Mouse (Mus musculus): Measurements from ENCODE around the gene Sohlh2. TPM values are rescaled to one million over a fixed set of nuclear protein-coding genes. Genes with fewer than 3 reads are reported as not detected.
"Not testable (repeated sequence)": the region's sequence is repeated elsewhere in the genome, so short reads cannot be mapped to it uniquely, and the experiment has no call there.

Sohlh2 gene
- polyA plus RNA-seq, 1 experiment from 2014 or later, result not detected

- Histone ChIP-seq H3K9me3 (no peaks in the 10 kb centered on the region), H3K4me3 (no peak overlapping the region), H3K4me1 (peaks cover 8% of the 10 kb centered on the region; the same call in 1 of the 2 replicates), H3K27me3 (0 out of 2 replicates have a peak, but pooled peaks cover 4% of the 10 kb centered on the region), H3K4me2 (replicated peaks) (no peak overlapping the region), H3K27ac (replicated peaks) (peak overlapping the region; percentile 64), H3K9ac (replicated peaks) (no peak overlapping the region), H3K36me3 (no peaks in the 10 kb centered on the region)
- 51% methylated on average over 7 of the region's 7 CpGs for WGBS
- ATAC-seq (ENCODE audit: low FRiP score, low read depth), result peak; percentile 70
Measured at GRCm38 (mm10) chr3:55161144-55161543, 20.7 kb upstream of the Sohlh2 start.

- H3K27me3 ChIP-seq, result 0 out of 2 replicates have a peak, but pooled peaks cover 4% of the 10 kb centered on the region
- peaks cover 4% of the 10 kb centered on the region; the same call in 1 of the 2 replicates for H3K4me1 ChIP-seq
- 78% methylated on average over 4 of the region's 4 CpGs for WGBS
- no peak overlapping the region for H3K27ac ChIP-seq (replicated peaks)
- no peak for ATAC-seq (ENCODE audit: low FRiP score, low read depth)
- no peaks in the 10 kb centered on the region for H3K36me3 ChIP-seq
- H3K9me3 ChIP-seq, result no peaks in the 10 kb centered on the region
- no peak overlapping the region for H3K4me3 ChIP-seq
- H3K4me2 ChIP-seq (replicated peaks), result no peak overlapping the region
- no peak overlapping the region for H3K9ac ChIP-seq (replicated peaks)
Measured at GRCm38 (mm10) chr3:55163510-55163909, 18.3 kb upstream of the Sohlh2 start.

- no peak overlapping the region for H3K4me2 ChIP-seq (replicated peaks)
- no peaks in the 10 kb centered on the region for H3K27me3 ChIP-seq
- H3K36me3 ChIP-seq, result no peaks in the 10 kb centered on the region
- WGBS, result 81% methylated on average over 3 of the region's 3 CpGs
- no peak overlapping the region for H3K27ac ChIP-seq (replicated peaks)
- no peak overlapping the region for H3K4me3 ChIP-seq
- no peaks in the 10 kb centered on the region for H3K9me3 ChIP-seq
- H3K4me1 ChIP-seq, result no peaks in the 10 kb centered on the region
- no peak overlapping the region for H3K9ac ChIP-seq (replicated peaks)
- ATAC-seq (ENCODE audit: low FRiP score, low read depth), result no peak
Measured at GRCm38 (mm10) chr3:55172478-55172877, 9.3 kb upstream of the Sohlh2 start.

- 54% methylated on average over 6 of the region's 6 CpGs for WGBS
Measured at GRCm38 (mm10) chr3:55177271-55177670, 4.6 kb upstream of the Sohlh2 start.

GRCm38 (mm10) chr3:55191668-55192067, 9.8 kb downstream of the Sohlh2 start:
- Histone ChIP-seq H3K27ac (replicated peaks) (no peak overlapping the region), H3K9ac (replicated peaks) (no peak overlapping the region), H3K4me3 (no peak overlapping the region), H3K27me3 (no peaks in the 10 kb centered on the region), H3K36me3 (no peaks in the 10 kb centered on the region), H3K4me2 (replicated peaks) (no peak overlapping the region), H3K9me3 (no peaks in the 10 kb centered on the region), H3K4me1 (no peaks in the 10 kb centered on the region)
- ATAC-seq (ENCODE audit: low FRiP score, low read depth), result no peak
- 91% methylated on average over 4 of the region's 4 CpGs for WGBS

More at GRCm38 (mm10) chr3:55177271-55177670, 4.6 kb upstream of the Sohlh2 start:
- H3K9me3 ChIP-seq, result no peaks in the 10 kb centered on the region
- no peaks in the 10 kb centered on the region; the same call in 1 of the 2 replicates for H3K4me1 ChIP-seq
- no peak overlapping the region for H3K27ac ChIP-seq (replicated peaks)
- H3K9ac ChIP-seq (replicated peaks), result no peak overlapping the region
- ATAC-seq (ENCODE audit: low FRiP score, low read depth), result no peak
- no peaks in the 10 kb centered on the region for H3K27me3 ChIP-seq
- no peaks in the 10 kb centered on the region for H3K36me3 ChIP-seq
- no peak overlapping the region for H3K4me2 ChIP-seq (replicated peaks)
- no peak overlapping the region for H3K4me3 ChIP-seq

- Histone ChIP-seq H3K27ac (replicated peaks) (no peak overlapping the region), H3K4me2 (replicated peaks) (no peak overlapping the region), H3K9ac (replicated peaks) (no peak overlapping the region), H3K4me1 (no peaks in the 10 kb centered on the region), H3K36me3 (no peaks in the 10 kb centered on the region), H3K9me3 (no peaks in the 10 kb centered on the region), H3K27me3 (no peaks in the 10 kb centered on the region), H3K4me3 (no peak overlapping the region)
- WGBS, result 69% methylated on average over 2 of the region's 2 CpGs
- no peak for ATAC-seq (ENCODE audit: low FRiP score, low read depth)
Measured at GRCm38 (mm10) chr3:55193351-55193750, 11.5 kb downstream of the Sohlh2 start.

- Histone ChIP-seq H3K27ac (replicated peaks) (no peak overlapping the region), H3K9me3 (no peaks in the 10 kb centered on the region), H3K9ac (replicated peaks) (no peak overlapping the region), H3K36me3 (no peaks in the 10 kb centered on the region), H3K4me2 (replicated peaks) (no peak overlapping the region), H3K27me3 (no peaks in the 10 kb centered on the region), H3K4me3 (no peak overlapping the region), H3K4me1 (no peaks in the 10 kb centered on the region)
- ATAC-seq (ENCODE audit: low FRiP score, low read depth), result no peak
- 57% methylated on average over 8 of the region's 8 CpGs for WGBS
Measured at GRCm38 (mm10) chr3:55194792-55195191, 13.0 kb downstream of the Sohlh2 start.

GRCm38 (mm10) chr3:55195581-55196327, 13.9 kb downstream of the Sohlh2 start:
- no peak for ATAC-seq (ENCODE audit: low FRiP score, low read depth)

GRCm38 (mm10) chr3:55196328-55196710, 14.5 kb downstream of the Sohlh2 start:
- no peaks in the 10 kb centered on the region for H3K36me3 ChIP-seq
- no peak overlapping the region for H3K4me2 ChIP-seq (replicated peaks)
- no peak overlapping the region for H3K27ac ChIP-seq (replicated peaks)
- H3K4me1 ChIP-seq, result no peaks in the 10 kb centered on the region
- WGBS, result 94% methylated on average over 2 of the region's 2 CpGs
- H3K9ac ChIP-seq (replicated peaks), result no peak overlapping the region
- no peaks in the 10 kb centered on the region for H3K9me3 ChIP-seq
- no peak for ATAC-seq (ENCODE audit: low FRiP score, low read depth)
- no peak overlapping the region for H3K4me3 ChIP-seq
- no peaks in the 10 kb centered on the region for H3K27me3 ChIP-seq

More at GRCm38 (mm10) chr3:55195581-55196327, 13.9 kb downstream of the Sohlh2 start:
- H3K4me3 ChIP-seq, result no peak overlapping the region
- no peaks in the 10 kb centered on the region for H3K4me1 ChIP-seq
- no peaks in the 10 kb centered on the region for H3K9me3 ChIP-seq
- no peak overlapping the region for H3K9ac ChIP-seq (replicated peaks)
- H3K27ac ChIP-seq (replicated peaks), result no peak overlapping the region
- H3K27me3 ChIP-seq, result no peaks in the 10 kb centered on the region
- 90% methylated on average over 5 of the region's 5 CpGs for WGBS
- no peak overlapping the region for H3K4me2 ChIP-seq (replicated peaks)
- no peaks in the 10 kb centered on the region for H3K36me3 ChIP-seq

GRCm38 (mm10) chr3:55203621-55204020, 21.8 kb downstream of the Sohlh2 start:
- not testable (repeated sequence) for H3K27ac ChIP-seq (replicated peaks); H3K36me3 ChIP-seq; H3K4me2 ChIP-seq (replicated peaks); H3K9me3 ChIP-seq; H3K4me1 ChIP-seq; H3K27me3 ChIP-seq; ATAC-seq (ENCODE audit: low FRiP score, low read depth); H3K4me3 ChIP-seq; H3K9ac ChIP-seq (replicated peaks)
- 95% methylated on average over 11 of the region's 11 CpGs for WGBS

GRCm38 (mm10) chr3:55206413-55206812, 24.6 kb downstream of the Sohlh2 start:
- no peaks in the 10 kb centered on the region for H3K27me3 ChIP-seq
- no peaks in the 10 kb centered on the region for H3K9me3 ChIP-seq
- no peaks in the 10 kb centered on the region for H3K36me3 ChIP-seq
- no peak overlapping the region for H3K4me2 ChIP-seq (replicated peaks)
- no peaks in the 10 kb centered on the region; the same call in 1 of the 2 replicates for H3K4me1 ChIP-seq
- no peak for ATAC-seq (ENCODE audit: low FRiP score, low read depth)
- 97% methylated on average over 2 of the region's 2 CpGs for WGBS
- no peak overlapping the region for H3K27ac ChIP-seq (replicated peaks)
- no peak overlapping the region for H3K4me3 ChIP-seq
- no peak overlapping the region for H3K9ac ChIP-seq (replicated peaks)

- Histone ChIP-seq H3K36me3 (no peaks in the 10 kb centered on the region), H3K4me1 (peaks cover 2% of the 10 kb centered on the region; the same call in 1 of the 2 replicates), H3K9me3 (no peaks in the 10 kb centered on the region), H3K27ac (replicated peaks) (no peak overlapping the region), H3K4me2 (replicated peaks) (no peak overlapping the region), H3K27me3 (no peaks in the 10 kb centered on the region), H3K4me3 (no peak overlapping the region), H3K9ac (replicated peaks) (no peak overlapping the region)
- 59% methylated on average over 6 of the region's 6 CpGs for WGBS
- ATAC-seq (ENCODE audit: low FRiP score, low read depth), result no peak
Measured at GRCm38 (mm10) chr3:55207665-55208064, 25.8 kb downstream of the Sohlh2 start.

All from midbrain, embryonic 12.5 days (tissue).